Mouse (Mus musculus) erythroblast, embryonic 14.5 days (primary cell): ENCODE results near the gene Tspan14.

ENCODE experiments used
- GATA1 ChIP-seq: IDR thresholded peaks from 2 replicates; pipeline ENCODE4 v1.6.1; 2012; ENCODE audit warnings: low read length, inconsistent platforms, mixed read lengths
- TAL1 ChIP-seq: IDR thresholded peaks from 3 replicates; pipeline ENCODE4 v1.6.1; 2012; ENCODE audit warnings: low read length, inconsistent platforms, mixed read lengths

- TF ChIP-seq GATA1, result no peak
- TF ChIP-seq TAL1, result no peak
Measured at GRCm38 (mm10) chr14:40968051-40968450, 1.4 kb upstream of the Tspan14 start.
